Mouse (Mus musculus) Muller cell, postnatal 12 days (primary cell): ENCODE data around the gene Taok3.
A peak's percentile ranks its signal among the peaks of the same experiment; 100 is the strongest.

ENCODE experiments used
- DNase-seq: peaks from one replicate; pipeline ENCODE4 v3.0.0-alpha.2; 2015; ENCODE audit errors: inconsistent ontology term

Taok3 gene

DNA sequence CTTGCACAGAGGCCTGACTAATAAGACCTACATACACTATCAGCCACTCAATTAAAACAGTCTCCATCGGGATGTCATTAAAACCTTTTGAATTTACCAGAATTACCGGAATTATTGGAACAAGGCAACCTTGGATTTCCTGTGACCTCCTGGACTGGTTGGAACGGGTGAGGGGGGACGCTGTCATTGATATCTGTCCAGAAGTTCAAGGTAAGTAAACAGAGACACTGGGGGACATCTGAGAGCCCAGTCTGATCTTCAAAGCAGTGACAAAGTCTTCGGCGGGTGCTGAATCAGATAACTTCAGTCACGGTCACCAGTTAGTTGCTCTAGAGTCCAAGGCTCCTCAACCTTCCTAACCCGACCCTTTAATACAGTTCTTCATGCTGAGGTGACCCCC, 175.1 kb downstream of the Taok3 start:
- DNase-seq, result no peak

DNA sequence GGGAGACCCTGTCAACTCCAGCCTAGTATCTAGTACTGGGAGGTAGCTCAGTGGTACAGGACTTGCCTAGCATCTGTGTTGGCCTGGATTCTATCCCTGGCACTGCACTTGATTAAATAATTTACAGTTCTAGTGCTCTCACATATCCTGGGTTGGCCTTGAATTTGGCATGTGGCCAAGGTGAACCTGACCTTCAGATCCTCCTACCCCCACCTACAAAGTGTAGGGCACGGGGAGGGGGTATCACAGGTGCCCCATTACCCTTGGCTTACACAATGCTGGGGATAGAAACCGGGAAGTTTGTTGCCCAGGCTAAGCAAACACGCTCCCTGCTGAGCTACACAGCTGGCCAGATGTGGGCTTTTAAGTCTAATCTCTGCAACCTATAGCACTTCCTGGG, 183.0 kb downstream of the Taok3 start:
- DNase-seq, result no peak

DNA sequence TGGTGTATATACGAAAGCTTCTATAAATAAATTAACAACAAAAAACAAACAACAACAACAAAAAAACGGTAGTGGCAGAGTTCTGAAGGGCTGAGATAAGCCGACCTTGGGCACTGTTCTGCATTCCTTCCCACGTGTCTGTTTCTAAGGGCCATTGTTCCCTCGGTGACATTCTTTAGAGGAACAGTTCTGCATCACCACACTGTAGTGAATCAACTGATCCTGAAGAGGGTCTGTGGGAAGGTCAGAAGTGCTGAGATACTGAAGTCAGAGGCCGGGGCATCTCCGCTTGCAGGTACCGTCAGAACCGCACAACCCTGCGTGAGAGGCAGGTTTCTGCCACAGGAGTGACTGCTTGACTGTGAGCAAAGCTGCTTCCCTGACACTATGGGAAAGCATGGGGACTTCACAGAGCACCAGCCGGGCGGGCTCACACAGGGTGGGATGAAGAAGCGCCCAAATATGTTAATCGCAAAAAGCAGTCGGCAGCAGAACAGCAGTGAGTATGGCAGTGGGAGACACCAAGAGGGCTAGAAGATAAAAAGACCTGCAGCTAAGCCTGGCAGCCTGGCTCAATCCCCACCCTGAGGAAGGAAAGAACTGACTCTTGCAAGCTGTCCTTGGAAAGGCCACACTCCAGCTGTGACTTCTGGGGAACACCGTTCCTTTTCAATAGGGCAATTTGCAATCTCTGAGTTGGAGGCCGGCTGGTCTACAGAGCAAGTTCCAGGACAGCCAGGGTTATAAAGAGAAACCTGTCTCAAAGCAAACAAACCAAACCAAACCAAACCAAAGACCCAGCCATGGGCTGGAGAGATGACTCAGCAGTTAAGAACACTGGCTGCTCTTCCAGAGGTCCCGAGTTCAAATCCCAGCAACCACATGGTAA, 184.0 kb downstream of the Taok3 start:
- peak; percentile 52 for DNase-seq

DNA sequence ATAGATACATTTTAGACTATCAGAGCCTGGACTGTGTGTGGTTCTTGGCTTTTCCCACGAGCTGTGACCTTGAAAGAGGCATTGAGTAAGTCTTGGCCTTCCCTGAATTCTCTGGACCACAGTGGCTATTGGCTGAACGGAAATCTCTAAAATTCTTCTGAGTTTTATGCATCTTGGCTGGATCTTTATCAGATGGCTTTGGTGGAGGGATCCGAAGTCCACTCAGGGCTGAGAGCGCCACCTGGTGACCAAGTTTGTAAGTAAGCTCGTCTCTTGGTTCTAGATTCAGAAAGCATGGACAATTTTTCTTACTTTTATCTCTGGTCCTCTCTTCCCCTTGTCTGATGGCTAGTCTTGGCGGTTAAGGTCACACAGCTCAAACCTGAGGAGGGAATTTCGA, 185.0 kb downstream of the Taok3 start:
- peak; percentile 70 for DNase-seq

DNA sequence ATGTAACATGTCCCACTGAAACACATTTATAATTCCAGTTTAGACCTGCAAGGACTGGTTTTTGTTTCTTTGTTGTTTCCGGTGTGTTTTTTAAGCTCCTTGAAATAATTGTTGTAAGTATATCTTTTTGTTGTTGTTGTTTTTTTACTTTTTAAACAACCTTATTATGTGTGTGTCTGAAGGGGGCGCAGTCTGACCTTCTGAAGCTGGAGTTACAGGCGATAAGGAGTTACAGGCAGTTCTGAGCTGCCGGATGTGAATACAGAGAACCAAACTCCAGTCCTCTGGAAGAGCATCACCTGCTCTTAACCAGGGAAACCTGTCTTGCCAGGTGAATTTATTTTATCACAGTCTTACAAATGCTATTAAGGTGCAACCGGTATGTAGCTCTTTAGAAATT, 185.8 kb downstream of the Taok3 start:
- no peak for DNase-seq

DNA sequence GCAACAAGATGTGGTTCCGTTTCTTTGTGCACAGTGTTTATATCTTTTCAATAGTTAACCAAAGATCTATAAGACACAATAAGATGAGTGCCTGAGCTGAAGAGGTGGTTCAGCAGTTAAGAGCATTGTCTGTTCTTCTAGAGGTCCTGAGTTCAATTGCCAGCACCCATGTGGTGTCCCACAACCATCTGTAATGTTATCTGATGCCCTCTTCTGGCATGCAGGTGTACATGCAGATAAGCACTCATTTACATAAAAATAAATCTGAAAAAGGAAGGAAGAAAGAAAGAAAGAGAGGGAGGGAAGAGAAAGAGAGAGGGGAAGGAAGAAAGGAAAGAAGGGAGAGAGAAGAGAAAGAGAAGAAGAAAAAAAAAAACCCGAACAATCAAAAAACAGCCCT, 186.9 kb downstream of the Taok3 start:
- no peak for DNase-seq

DNA sequence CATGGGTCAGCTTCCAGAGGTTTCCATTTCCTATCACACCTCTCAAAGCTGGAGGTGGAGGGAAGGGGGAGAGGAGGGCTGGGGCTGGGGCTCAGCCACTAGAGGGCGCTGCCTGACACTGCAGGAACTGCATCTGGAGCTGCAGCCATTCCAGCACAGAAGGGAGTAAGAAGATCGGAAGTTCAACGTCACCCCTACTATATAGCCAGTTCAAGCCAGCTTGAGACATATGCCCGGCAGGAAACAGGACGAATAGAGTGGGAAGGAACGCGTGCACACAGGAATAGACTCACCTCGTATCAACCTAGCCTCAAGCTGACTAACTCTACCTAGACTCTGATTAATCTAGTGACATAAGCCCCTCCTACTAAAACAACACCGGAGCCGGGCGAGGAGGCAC, 187.8 kb downstream of the Taok3 start:
- peak; percentile 47 for DNase-seq

DNA sequence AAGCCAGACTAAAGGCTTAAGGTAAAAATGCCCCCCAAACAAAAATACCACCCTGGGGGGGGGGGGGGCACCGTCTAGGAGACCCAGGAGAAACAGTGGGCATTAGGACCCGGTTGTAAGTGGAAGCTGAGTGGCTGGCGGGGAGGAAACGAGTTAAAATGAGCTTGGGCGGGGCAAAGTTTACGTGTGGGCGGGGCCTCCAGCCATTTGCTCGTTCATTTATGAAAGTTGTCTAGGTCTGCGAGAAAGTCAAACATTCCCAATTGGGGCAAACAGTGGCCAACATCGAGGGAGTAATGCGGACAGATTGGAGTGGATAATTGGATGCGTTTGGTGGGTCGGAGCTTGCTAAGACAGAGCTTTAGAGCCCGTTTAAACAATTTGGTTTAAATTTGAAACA, 193.5 kb downstream of the Taok3 start:
- DNase-seq, result peak; percentile 15

DNA sequence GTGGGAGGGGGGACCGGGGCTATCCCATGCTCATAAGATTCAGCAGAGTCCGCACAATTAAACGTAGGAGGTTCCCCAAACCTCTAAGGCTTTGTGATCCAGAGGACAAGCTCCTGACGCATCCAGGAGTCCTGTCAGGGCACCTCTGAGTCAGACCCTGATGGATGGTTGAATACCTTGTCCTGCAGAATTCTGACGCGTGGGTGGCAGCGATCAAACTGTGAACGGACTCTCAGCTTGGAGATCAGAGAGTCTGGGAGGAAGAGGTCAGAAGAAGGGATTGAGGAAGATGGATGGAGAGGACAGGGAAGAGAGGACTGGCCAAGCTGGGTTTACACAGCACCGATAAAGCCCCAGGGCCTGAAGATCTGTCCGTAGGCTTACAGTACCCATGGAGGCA, 194.0 kb downstream of the Taok3 start:
- peak; percentile 22 for DNase-seq

DNA sequence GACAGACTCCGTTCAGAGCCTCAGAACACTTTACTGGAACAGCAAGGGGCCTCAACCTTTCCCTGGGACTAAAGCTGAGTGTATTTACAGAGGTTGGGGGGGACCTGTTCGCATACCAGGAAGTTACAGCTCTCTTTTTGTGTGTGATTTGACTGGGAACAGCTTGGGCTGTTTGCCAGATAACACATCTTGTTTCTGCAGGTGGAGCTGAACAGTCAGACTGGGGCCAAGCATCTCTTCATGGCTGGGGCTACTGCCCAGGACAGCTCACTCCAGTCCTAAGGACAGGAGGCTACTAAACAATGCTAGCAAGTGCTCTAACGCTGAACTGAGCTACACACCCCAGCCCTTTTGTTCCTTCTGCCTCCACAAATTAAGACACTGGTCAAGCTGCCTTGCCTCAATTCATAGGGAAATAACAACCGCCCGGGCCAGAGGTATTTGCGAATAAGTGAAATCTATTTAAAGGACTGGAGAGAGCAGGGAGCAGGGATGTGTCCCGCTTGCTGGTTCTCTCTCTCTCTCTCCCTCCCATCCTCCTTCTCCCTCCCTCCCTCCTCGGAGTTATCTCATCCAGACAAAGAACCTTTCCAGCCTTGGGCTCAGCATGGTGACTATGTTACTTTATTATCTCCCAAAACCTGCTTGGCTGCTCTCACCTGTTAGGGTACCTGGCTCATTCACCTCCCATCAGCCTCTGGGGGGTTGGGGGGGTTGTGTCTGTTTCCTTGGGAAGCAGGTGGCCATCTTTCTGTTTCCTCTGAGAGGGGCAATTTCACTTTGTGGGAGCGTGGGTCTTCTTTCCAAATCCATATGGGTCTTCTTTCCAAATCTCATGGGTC, 194.9 kb downstream of the Taok3 start:
- DNase-seq, result peak; percentile 40

DNA sequence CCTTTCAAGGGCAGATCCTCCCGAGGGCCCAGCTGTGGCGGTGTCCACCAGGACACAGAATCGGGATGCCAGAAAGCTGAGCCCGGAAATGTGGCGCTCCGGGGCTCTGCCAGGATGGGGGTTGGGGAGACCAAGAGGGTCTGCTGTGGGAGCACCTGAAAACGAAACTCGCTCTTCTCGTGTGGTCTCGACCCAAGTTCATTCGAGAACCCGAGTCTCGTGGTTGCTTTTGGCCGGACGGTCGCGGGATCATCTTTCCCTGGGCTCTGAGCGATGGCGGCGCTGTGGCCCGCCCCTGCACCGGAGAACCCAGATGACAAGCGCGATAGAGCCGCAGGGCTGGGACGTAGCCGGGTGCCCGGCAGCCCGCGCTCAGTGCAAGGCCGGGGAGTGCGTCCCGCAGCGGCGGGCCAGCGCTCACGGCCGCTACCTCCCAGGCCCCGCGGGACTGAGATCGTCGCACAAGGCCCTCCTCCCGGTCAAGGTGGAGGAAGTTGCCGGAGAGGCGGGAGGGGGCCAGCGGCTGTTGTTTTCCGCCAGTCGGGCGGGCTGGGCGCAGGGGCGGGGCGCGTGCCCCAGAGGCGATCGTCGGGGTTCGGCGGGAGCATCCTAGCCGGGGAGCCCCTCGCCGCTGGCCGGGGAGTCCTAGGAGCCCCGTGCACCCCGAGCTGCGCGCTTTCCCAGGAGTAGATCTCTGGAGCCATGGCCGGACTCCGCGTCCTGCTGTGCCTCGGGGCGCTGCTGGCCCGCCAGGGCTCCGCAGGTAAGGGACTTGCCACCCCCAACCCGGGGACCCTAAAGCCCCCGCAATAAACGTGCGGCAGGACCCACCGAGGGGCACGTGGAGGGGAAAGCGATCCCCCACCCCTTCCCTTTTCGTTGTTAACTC, 199.1 kb downstream of the Taok3 start, which contains the start of gene Vsig10:
Gene Vsig10 (plus strand): TSS at position 343 of the 889 bp plus-strand sequence.
- peak; percentile 84 for DNase-seq

DNA sequence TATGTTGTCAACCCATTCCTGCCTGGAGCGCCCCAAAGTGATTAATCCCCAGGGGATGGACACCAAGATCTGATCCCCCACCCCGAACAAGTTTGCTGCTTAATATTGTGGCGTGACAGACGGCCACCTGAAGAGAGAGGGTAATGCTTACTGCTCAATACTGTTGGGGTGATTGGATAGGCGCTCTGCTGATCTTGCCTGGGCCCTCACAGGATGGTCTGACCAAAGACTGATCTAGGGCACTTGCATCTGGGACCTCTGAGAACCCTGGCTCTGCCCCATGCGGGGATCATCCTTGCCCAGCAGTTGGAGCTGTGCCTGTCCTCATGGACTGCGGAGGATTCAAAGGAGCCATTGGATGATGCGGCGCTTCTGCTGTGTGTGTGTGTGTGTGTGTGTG, 203.8 kb downstream of the Taok3 start:
- DNase-seq, result no peak
